Mouse (Mus musculus) layer of hippocampus, postnatal 25 days (tissue): ENCODE results near the gene Eif5a2. TPM values are rescaled to one million over a fixed set of nuclear protein-coding genes. Genes with fewer than 3 reads are reported as not detected.
A peak's percentile ranks its signal among the peaks of the same experiment; 100 is the strongest.
"Not testable (repeated sequence)": the region's sequence is repeated elsewhere in the genome, so short reads cannot be mapped to it uniquely, and the experiment has no call there.

Experiments used
- DNase-seq, 2 experiments: peaks; one replicate each; pipeline ENCODE4 v3.0.0; 2022; ENCODE audit warnings: mixed read lengths in 2 of 2, low spot score in 1 of 2; ENCODE audit errors: extremely low spot score in 1 of 2
- total RNA-seq, 2 experiments: library from RNA; stranded (reverse); gene quantifications; 2 replicates each; pipeline ENCODE4 v1.2.3; 2021

The Eif5a2 gene
- total RNA-seq = 10 to 100 TPM; 26.7 to 27.3 TPM

GRCm38 (mm10) chr3:28780994-28781393, at the start of gene Eif5a2:
Gene Eif5a2, plus strand, starts transcription at chr3:28781276.
- DNase-seq = peak; percentile 78 to 81

- DNase-seq = no peak
Measured at GRCm38 (mm10) chr3:28734712-28735111, 46.4 kb upstream of the Eif5a2 start.

GRCm38 (mm10) chr3:28736981-28737380, 44.1 kb upstream of the Eif5a2 start:
- no peak for DNase-seq

- DNase-seq = no peak
Measured at GRCm38 (mm10) chr3:28740353-28740752, 40.7 kb upstream of the Eif5a2 start.

- DNase-seq = no peak
Measured at GRCm38 (mm10) chr3:28743251-28743650, 37.8 kb upstream of the Eif5a2 start.

GRCm38 (mm10) chr3:28745835-28746483, 35.1 kb upstream of the Eif5a2 start:
- peak; percentile 19 to 69 for DNase-seq

GRCm38 (mm10) chr3:28748151-28748550, 32.9 kb upstream of the Eif5a2 start:
- DNase-seq = no peak

GRCm38 (mm10) chr3:28748956-28749355, 32.1 kb upstream of the Eif5a2 start:
- DNase-seq = no peak

- DNase-seq = no peak
Measured at GRCm38 (mm10) chr3:28755477-28755876, 25.6 kb upstream of the Eif5a2 start.

- no peak for DNase-seq
Measured at GRCm38 (mm10) chr3:28761225-28761789, 19.8 kb upstream of the Eif5a2 start.

- DNase-seq = no peak
Measured at GRCm38 (mm10) chr3:28766935-28767334, 14.1 kb upstream of the Eif5a2 start.

GRCm38 (mm10) chr3:28768222-28768621, 12.9 kb upstream of the Eif5a2 start:
- no peak for DNase-seq

GRCm38 (mm10) chr3:28772919-28773318, 8.2 kb upstream of the Eif5a2 start:
- not testable (repeated sequence) for DNase-seq

GRCm38 (mm10) chr3:28775361-28775760, 5.7 kb upstream of the Eif5a2 start:
- no peak for DNase-seq

- DNase-seq = no peak
Measured at GRCm38 (mm10) chr3:28775958-28776357, 5.1 kb upstream of the Eif5a2 start.

GRCm38 (mm10) chr3:28776491-28776890, 4.6 kb upstream of the Eif5a2 start:
- no peak for DNase-seq

- no peak for DNase-seq
Measured at GRCm38 (mm10) chr3:28780511-28780910, 565 bp upstream of the Eif5a2 start.

- no peak for DNase-seq
Measured at GRCm38 (mm10) chr3:28781422-28781821, 346 bp downstream of the Eif5a2 start.

- DNase-seq = no peak
Measured at GRCm38 (mm10) chr3:28781848-28782247, 772 bp downstream of the Eif5a2 start.

- DNase-seq = peak in 1 of 2 experiments; percentile 6
Measured at GRCm38 (mm10) chr3:28784176-28784575, 3.1 kb downstream of the Eif5a2 start.

GRCm38 (mm10) chr3:28794835-28795234, 13.8 kb downstream of the Eif5a2 start:
- no peak for DNase-seq
